Mouse (Mus musculus) midbrain, embryonic 12.5 days (tissue): Measurements from ENCODE around the gene Ociad2. TPM values are rescaled to one million over a fixed set of nuclear protein-coding genes. Genes with fewer than 3 reads are reported as not detected.
"Not testable (repeated sequence)": the region's sequence is repeated elsewhere in the genome, so short reads cannot be mapped to it uniquely, and the experiment has no call there.

Experiments
- ATAC-seq: fragments of 200-750 bp; cut with Nextera tagmentation; 2 replicates; pipeline ENCODE4 v1.8.0; 2017; ENCODE audit warnings: low read depth, moderate TSS enrichment, moderate library complexity; ENCODE audit not compliant: low FRiP score
- H3K27ac ChIP-seq: fragments of 300-500 bp; sonication (generic); replicated peaks from 2 replicates; pipeline ENCODE4 v1.5.1; 2016; ENCODE audit warnings: mild to moderate bottlenecking
- H3K27me3 ChIP-seq: fragments of 300-500 bp; sonication (generic); 2 replicates; pipeline ENCODE4 v1.6.1; 2016; ENCODE audit warnings: mild to moderate bottlenecking
- H3K36me3 ChIP-seq: fragments of 300-500 bp; sonication (generic); 2 replicates; pipeline ENCODE4 v1.6.1; 2016
- H3K4me1 ChIP-seq: fragments of 300-500 bp; sonication (generic); 2 replicates; pipeline ENCODE4 v1.6.1; 2016
- H3K4me2 ChIP-seq: fragments of 300-500 bp; sonication (generic); replicated peaks from 2 replicates; pipeline ENCODE4 v1.6.1; 2016; ENCODE audit warnings: mild to moderate bottlenecking, moderate library complexity
- H3K4me3 ChIP-seq: fragments of 300-500 bp; sonication (generic); 2 replicates; pipeline ENCODE4 v1.5.1; 2016; ENCODE audit warnings: mild to moderate bottlenecking
- H3K9ac ChIP-seq: fragments of 300-500 bp; sonication (generic); replicated peaks from 2 replicates; pipeline ENCODE4 v1.6.1; 2016; ENCODE audit warnings: mild to moderate bottlenecking, moderate library complexity
- H3K9me3 ChIP-seq: fragments of 300-500 bp; sonication (generic); 2 replicates; pipeline ENCODE4 v1.6.1; 2016; ENCODE audit warnings: mild to moderate bottlenecking
- WGBS: fragments of 180-500 bp; shearing (Covaris S2); methylation state at CpG from one replicate; pipeline ENCODE4 v1.1.7; 2016; 5-methylcytosine and 5-hydroxymethylcytosine counted together
- polyA plus RNA-seq: library from polyadenylated mRNA; unstranded; fragments of >200 nt; fragmentation: Nextera tagmentation; extraction: Ambion mirVana; gene quantifications from 2 replicates; pipeline ENCODE4 v1.2.1, GENCODE M21; 2016

The Ociad2 gene
- polyA plus RNA-seq, 1 experiment from 2014 or later = 16.5 TPM

- H3K9ac ChIP-seq, H3K4me1 ChIP-seq, H3K9me3 ChIP-seq, H3K4me3 ChIP-seq, H3K27ac ChIP-seq, H3K36me3 ChIP-seq, ATAC-seq, H3K27me3 ChIP-seq, H3K4me2 ChIP-seq: not testable (repeated sequence)
- WGBS = 97% methylated on average over 1 of the region's 1 CpGs
Measured at GRCm38 (mm10) chr5:73322684-73323083, 18.1 kb downstream of the Ociad2 start.

DNA sequence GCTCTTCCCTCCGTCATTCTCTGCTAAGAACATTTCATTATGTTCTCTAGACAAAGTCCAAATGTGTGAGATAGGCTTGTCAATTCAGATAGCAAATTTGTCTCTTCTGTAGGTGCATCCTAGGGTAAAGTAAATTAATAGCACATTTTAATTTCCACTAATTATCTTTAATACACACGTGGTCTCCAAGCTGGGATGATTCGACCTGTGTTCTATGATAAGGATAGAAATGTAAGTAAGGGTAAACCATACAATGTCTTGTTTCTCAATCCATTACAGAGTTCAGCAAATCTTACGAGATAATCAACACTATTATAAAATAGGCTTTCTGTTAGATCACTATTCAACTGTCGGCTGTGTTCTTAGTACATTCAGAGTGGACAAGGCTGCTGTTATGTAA, 21.5 kb downstream of the Ociad2 start:
- H3K27me3 ChIP-seq = no peaks in the 10 kb centered on the region
- H3K27ac ChIP-seq = no peak overlapping the region
- no peak for ATAC-seq
- no peak overlapping the region for H3K9ac ChIP-seq
- H3K4me1 ChIP-seq = no peaks in the 10 kb centered on the region
- peaks cover 31% of the 10 kb centered on the region for H3K36me3 ChIP-seq
- no peaks in the 10 kb centered on the region for H3K9me3 ChIP-seq
- 93% methylated on average over 5 of the region's 5 CpGs for WGBS
- H3K4me3 ChIP-seq = no peak overlapping the region
- no peak overlapping the region for H3K4me2 ChIP-seq

- Histone ChIP-seq H3K36me3 (peaks cover 72% of the 10 kb centered on the region), H3K9me3 (no peaks in the 10 kb centered on the region), H3K4me1 (no peaks in the 10 kb centered on the region), H3K27ac (no peak overlapping the region), H3K4me2 (no peak overlapping the region), H3K27me3 (no peaks in the 10 kb centered on the region), H3K9ac (no peak overlapping the region), H3K4me3 (no peak overlapping the region)
- 98% methylated on average over 2 of the region's 2 CpGs for WGBS
- ATAC-seq = no peak
Measured at GRCm38 (mm10) chr5:73314654-73315053, 26.2 kb downstream of the Ociad2 start.

DNA sequence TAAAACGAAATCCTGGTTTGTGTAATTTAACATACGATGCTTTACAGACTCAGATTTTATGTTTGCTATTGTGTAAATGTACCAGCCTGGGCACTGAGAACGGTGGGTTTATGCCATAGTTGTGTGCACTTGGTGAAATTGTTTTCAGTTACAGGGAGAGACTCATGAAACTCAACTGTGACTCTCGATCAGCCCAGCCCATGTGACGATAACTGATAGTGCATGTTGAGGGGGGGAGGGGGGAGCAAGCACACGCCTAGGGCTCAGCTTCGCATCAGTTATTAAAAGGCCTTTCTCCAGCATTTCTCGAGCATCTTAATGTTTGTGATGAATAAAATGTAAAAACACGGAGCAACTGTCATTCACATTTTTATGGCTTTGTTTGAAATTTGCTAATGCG, 27.2 kb downstream of the Ociad2 start:
- peaks cover 80% of the 10 kb centered on the region for H3K36me3 ChIP-seq

DNA sequence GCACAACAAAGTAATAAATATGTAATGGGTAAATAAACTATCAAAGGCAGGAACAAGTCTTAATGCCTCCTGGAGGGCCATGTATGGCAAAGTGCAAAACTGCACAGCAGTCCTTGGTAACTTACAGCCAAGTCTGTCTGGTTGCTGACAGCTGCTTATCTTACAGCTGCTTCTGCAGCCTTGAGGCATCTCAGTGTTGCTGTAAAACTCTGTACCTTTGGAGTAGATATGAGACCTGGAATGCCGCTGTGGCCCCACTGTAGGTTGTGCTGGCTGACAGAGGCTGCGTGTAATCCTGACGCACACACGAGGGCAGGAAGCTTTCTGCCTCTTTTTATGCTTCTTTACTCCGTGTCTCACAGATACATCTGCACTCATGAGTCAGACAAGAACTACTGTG, 29.4 kb downstream of the Ociad2 start:
- Histone ChIP-seq H3K9ac (no peak overlapping the region), H3K4me3 (no peak overlapping the region), H3K27ac (no peak overlapping the region), H3K9me3 (no peaks in the 10 kb centered on the region), H3K36me3 (peaks cover 89% of the 10 kb centered on the region), H3K27me3 (no peaks in the 10 kb centered on the region), H3K4me2 (no peak overlapping the region), H3K4me1 (no peaks in the 10 kb centered on the region)
- ATAC-seq = no peak
- 99% methylated on average over 5 of the region's 5 CpGs for WGBS

More for the DNA sequence above, 27.2 kb downstream of the Ociad2 start:
- Histone ChIP-seq H3K4me1 (no peaks in the 10 kb centered on the region), H3K9ac (no peak overlapping the region), H3K27me3 (no peaks in the 10 kb centered on the region), H3K27ac (no peak overlapping the region), H3K9me3 (no peaks in the 10 kb centered on the region), H3K4me2 (no peak overlapping the region), H3K4me3 (no peak overlapping the region)
- ATAC-seq = no peak
- WGBS = 91% methylated on average over 10 of the region's 10 CpGs

GRCm38 (mm10) chr5:73310401-73310800, 30.4 kb downstream of the Ociad2 start:
- Histone ChIP-seq H3K9me3 (no peaks in the 10 kb centered on the region), H3K9ac (no peak overlapping the region), H3K27ac (no peak overlapping the region), H3K27me3 (no peaks in the 10 kb centered on the region), H3K36me3 (peaks cover 87% of the 10 kb centered on the region), H3K4me2 (no peak overlapping the region), H3K4me1 (no peaks in the 10 kb centered on the region), H3K4me3 (no peak overlapping the region)
- 97% methylated on average over 1 of the region's 1 CpGs for WGBS
- no peak for ATAC-seq

GRCm38 (mm10) chr5:73309496-73309895, 31.3 kb downstream of the Ociad2 start:
- no peak overlapping the region for H3K4me2 ChIP-seq
- no peak overlapping the region for H3K9ac ChIP-seq
- no peak overlapping the region for H3K27ac ChIP-seq
- peaks cover 87% of the 10 kb centered on the region for H3K36me3 ChIP-seq
- H3K4me1 ChIP-seq = no peaks in the 10 kb centered on the region
- H3K4me3 ChIP-seq = no peak overlapping the region
- no peak for ATAC-seq
- 88% methylated on average over 4 of the region's 4 CpGs for WGBS
- no peaks in the 10 kb centered on the region for H3K9me3 ChIP-seq
- H3K27me3 ChIP-seq = no peaks in the 10 kb centered on the region

GRCm38 (mm10) chr5:73307297-73307696, 33.5 kb downstream of the Ociad2 start:
- WGBS = 96% methylated on average over 3 of the region's 3 CpGs
- Histone ChIP-seq H3K27me3 (no peaks in the 10 kb centered on the region), H3K4me3 (no peak overlapping the region), H3K9ac (no peak overlapping the region), H3K4me2 (no peak overlapping the region), H3K36me3 (peaks cover 80% of the 10 kb centered on the region), H3K9me3 (no peaks in the 10 kb centered on the region), H3K4me1 (no peaks in the 10 kb centered on the region), H3K27ac (no peak overlapping the region)
- ATAC-seq = no peak

DNA sequence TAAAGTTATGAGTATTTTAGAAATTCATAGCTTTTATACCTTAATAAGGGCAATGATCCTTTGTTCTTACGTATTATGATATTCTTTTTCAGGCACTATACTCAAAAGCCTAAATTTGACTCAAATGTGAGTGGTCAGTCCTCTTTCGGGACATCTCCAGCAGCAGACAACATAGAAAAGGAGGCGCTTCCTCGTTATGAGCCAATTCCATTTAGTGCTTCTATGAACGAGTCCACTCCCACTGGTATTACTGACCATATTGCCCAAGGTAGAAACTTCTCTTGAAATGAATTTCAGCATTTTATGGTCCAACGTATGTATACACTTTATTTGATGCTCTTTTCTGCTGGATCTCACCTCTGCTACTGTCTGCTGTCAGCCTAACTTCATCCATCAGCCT, 34.3 kb downstream of the Ociad2 start:
- Histone ChIP-seq H3K4me1 (no peaks in the 10 kb centered on the region), H3K36me3 (peaks cover 82% of the 10 kb centered on the region), H3K27me3 (no peaks in the 10 kb centered on the region), H3K4me2 (no peak overlapping the region), H3K27ac (no peak overlapping the region), H3K9me3 (no peaks in the 10 kb centered on the region), H3K9ac (no peak overlapping the region), H3K4me3 (no peak overlapping the region)
- 98% methylated on average over 6 of the region's 6 CpGs for WGBS
- no peak for ATAC-seq

- no peak for ATAC-seq
- H3K9me3 ChIP-seq = no peaks in the 10 kb centered on the region
- H3K4me3 ChIP-seq = no peak overlapping the region
- peaks cover 78% of the 10 kb centered on the region for H3K36me3 ChIP-seq
- WGBS = 88% methylated on average over 12 of the region's 12 CpGs
- no peaks in the 10 kb centered on the region for H3K4me1 ChIP-seq
- H3K4me2 ChIP-seq = no peak overlapping the region
- H3K9ac ChIP-seq = no peak overlapping the region
- no peak overlapping the region for H3K27ac ChIP-seq
- no peaks in the 10 kb centered on the region for H3K27me3 ChIP-seq
Measured at GRCm38 (mm10) chr5:73304507-73304906, 36.3 kb downstream of the Ociad2 start.

GRCm38 (mm10) chr5:73301601-73302307, 39.1 kb downstream of the Ociad2 start:
- Histone ChIP-seq H3K36me3 (peaks cover 57% of the 10 kb centered on the region), H3K4me2 (no peak overlapping the region), H3K4me1 (no peaks in the 10 kb centered on the region), H3K27me3 (no peaks in the 10 kb centered on the region), H3K9me3 (no peaks in the 10 kb centered on the region), H3K27ac (no peak overlapping the region), H3K4me3 (no peak overlapping the region), H3K9ac (no peak overlapping the region)
- no peak for ATAC-seq
- 91% methylated on average over 7 of the region's 7 CpGs for WGBS

- WGBS = 89% methylated on average over 4 of the region's 4 CpGs
- H3K9ac ChIP-seq = no peak overlapping the region
- ATAC-seq = no peak
- H3K9me3 ChIP-seq = no peaks in the 10 kb centered on the region
- no peak overlapping the region for H3K27ac ChIP-seq
- H3K36me3 ChIP-seq = peaks cover 29% of the 10 kb centered on the region
- H3K27me3 ChIP-seq = no peaks in the 10 kb centered on the region
- no peak overlapping the region for H3K4me2 ChIP-seq
- H3K4me3 ChIP-seq = no peak overlapping the region
- H3K4me1 ChIP-seq = peaks cover 15% of the 10 kb centered on the region
Measured at GRCm38 (mm10) chr5:73295916-73296315, 44.9 kb downstream of the Ociad2 start.

DNA sequence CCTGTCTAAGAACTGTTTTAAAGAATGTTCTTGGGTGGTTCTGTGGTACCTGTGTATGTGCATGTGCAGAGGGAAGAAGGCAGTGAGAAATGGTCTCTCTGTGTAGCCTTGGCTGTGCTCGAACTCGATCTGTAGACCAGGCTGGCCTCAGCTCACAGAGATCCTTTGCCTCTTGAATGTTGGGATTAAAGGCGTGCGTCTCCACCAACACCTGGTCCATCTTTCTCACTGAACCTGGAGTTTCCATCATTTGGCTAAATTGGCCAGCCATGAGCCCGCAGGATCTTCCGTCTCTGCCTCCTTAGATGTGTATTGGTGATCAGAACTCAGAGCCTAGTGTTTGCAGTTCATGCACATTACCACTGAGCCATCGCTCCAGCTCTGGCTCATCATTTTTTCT, 45.8 kb downstream of the Ociad2 start:
- Histone ChIP-seq H3K4me2 (no peak overlapping the region), H3K4me3 (no peak overlapping the region), H3K9ac (no peak overlapping the region), H3K27me3 (no peaks in the 10 kb centered on the region), H3K4me1 (peaks cover 15% of the 10 kb centered on the region), H3K9me3 (no peaks in the 10 kb centered on the region), H3K36me3 (peaks cover 20% of the 10 kb centered on the region), H3K27ac (no peak overlapping the region)
- ATAC-seq = no peak
- 98% methylated on average over 7 of the region's 7 CpGs for WGBS
